Mouse (Mus musculus) ovary, postnatal 36 days (tissue): ENCODE data around the gene Smarca2.
A peak's percentile ranks its signal among the peaks of the same experiment; 100 is the strongest.
"Not testable (repeated sequence)": the region's sequence is repeated elsewhere in the genome, so short reads cannot be mapped to it uniquely, and the experiment has no call there.

Experiments used
- DNase-seq: peaks from one replicate; pipeline ENCODE4 v3.0.0; 2022; ENCODE audit warnings: low spot score, mixed read lengths

Gene Smarca2

DNA sequence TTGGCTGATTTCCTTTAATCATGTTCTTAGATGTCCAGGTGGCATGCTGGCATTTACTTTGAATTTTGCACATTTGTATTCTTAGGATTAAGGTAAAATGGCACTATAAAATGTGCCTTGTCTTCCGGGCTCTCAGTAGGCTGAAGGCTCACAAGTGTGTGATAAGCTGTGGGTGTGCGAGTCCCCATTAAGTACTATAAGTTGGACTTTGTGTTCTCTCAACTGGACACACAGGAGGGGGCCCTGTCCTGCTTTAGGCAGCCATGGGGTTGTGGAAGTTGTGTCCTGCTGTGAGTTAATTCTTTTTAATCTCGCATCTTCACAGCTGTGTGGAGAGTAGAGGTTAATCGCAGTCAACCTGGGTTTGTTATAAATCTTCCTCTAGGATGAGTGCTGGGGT is 85.7 kb downstream of the Smarca2 start:
- DNase-seq: no peak

DNA sequence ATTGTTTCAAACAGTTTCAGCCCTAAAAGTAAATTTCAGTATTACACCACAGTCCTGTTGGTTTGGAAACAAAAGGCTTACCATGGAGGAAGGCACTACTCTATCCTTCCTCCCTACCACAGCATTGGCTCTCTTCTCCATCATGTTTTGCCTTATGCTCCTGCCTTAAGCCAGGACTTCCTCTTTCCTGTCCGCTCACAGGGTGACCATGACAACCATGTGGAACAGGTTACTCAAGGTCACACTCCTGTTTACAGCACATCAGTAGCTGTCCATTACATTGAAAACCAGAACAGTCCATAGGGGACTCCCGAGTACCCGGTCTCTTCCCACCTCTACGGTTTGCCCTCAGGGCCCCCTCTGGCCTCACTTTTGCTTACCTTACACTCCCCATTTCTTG is 92.3 kb downstream of the Smarca2 start:
- no peak for DNase-seq

DNA sequence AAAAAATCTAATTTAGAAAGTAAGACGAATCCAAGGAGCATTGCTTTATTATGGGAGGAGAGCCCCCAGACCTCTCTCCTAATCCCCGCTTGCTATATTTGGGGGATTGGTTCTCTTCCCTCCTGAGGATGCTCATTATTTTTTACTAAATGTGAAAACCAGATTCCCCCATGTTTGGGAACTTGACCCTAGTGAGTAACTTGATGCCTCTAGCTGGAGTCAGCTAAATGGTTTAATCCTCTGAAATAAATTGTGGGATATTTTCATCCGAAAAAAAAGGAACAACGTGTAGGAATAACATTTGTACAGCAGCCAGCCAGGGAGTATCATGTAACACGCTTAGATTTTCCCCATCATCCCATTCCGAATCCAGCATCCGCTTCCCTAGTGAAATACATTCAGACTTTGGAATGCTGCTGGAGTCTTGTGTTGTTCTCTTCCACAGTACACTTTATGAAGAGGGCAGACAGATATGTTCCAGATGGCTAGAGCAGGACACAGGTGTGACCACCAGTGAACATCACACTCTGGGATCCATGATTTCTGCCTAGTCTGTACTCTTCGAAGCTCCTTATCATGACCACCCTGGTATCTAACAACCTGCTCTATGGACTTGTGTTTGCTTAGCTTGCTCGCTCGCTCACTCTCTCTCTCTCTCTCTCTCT is 99.8 kb downstream of the Smarca2 start:
- no peak for DNase-seq

GRCm38 (mm10) chr19:26706910-26707309 is 102.1 kb downstream of the Smarca2 start:
- DNase-seq: peak; percentile 19

DNA sequence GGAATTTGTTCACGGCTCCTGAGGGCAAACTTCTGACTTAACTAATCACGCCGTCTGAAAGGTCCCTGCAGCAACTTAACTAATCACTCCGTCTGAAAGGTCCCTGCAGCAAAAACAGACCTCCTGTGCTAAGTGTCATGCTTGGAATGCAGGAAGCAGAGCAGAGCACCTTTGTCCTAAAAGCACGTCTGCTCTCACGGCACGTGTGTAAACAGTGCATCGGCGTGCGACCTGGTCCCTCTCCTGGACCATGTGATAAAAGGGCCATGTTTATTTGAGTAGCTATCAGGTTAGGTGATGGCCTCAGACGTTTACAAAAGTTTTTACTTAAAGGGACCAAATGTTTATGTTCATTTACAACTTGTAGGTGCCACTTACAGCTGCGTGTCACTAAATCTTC is 104.2 kb downstream of the Smarca2 start:
- DNase-seq: no peak

DNA sequence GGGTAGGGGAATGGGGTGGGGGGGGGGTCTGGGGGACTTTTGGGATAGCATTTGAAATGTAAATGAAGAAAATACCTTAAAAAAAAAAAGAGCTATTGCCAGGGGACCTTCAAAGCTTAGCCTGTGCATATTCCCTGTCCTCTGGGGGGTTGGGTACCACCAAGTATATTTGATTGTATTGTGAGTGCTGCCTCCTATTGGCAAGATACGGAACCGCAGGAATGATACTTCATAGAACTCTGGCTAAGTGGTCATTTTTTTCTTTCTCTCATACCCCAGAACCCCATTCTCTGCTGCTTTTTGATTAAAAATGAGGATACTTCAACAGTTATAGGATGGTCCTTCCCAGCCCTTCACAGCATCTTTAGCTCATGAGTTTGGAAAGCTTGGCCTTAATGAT is 106.4 kb downstream of the Smarca2 start:
- no peak for DNase-seq

- DNase-seq: peak; percentile 15
These were observed 111.4 kb downstream of the Smarca2 start for GRCm38 (mm10) chr19:26716217-26716616.

DNA sequence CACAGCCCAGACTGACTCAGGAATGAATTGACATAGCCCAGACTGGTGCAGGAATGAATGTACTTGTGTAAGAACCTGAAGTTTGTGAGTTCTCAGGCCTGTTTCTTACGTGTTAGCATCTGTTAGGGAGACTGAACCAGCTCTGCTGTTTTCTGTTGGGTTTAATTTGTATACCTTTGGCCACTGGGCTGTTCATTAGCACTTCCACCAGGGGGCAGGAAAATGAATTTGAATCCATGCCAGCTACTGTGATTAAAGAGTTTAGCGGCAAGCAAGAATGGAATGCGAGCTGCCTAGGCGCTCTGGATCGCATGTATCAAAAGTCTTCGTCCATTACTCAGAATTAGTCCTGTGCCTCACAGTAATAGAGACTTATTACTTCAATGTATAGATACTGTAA is 113.4 kb downstream of the Smarca2 start:
- peak; percentile 41 for DNase-seq

DNA sequence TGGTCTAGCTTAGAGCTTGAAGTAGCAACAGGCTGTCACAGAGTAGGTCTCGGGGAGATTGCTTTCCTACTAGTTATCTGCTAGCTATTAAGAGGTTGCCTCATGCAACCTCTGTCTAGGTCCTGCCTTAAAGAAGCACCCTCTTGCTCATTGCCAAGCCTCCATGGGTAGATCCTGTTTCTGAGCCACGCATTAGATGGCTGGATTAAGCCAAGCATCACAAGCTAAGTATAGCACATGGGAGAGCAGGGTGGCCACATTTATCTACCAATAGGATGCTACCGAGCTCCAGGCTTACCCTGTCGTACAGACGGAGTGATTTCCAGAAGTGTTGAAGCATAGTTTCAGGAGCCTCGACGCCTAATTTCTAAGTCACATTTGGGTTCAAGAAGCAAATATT is 114.3 kb downstream of the Smarca2 start:
- no peak for DNase-seq

GRCm38 (mm10) chr19:26721741-26722140 is 116.9 kb downstream of the Smarca2 start:
- DNase-seq: no peak

- DNase-seq: no peak
These were observed 119.0 kb downstream of the Smarca2 start for GRCm38 (mm10) chr19:26723899-26724298.

- no peak for DNase-seq
These were observed 119.8 kb downstream of the Smarca2 start for GRCm38 (mm10) chr19:26724626-26725025.

DNA sequence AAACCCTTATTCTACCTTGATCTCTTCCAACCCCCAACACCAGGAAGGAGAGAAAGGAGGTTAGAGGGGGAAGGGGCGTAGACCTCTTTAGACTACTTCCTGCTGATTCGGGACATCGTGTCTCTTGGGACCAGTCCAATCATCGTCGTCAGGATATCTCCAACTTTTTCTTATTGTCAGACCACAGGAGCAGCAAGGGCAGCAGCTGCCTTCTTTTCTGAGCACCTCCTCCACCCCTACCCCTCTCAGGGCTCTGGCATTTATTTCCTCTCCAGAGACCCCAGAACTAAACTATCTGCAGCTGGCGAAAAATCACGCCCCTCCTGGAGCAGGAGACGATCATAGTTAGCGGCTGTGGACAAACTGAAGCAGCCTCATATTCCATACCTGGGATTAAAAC is 122.9 kb downstream of the Smarca2 start:
- no peak for DNase-seq

DNA sequence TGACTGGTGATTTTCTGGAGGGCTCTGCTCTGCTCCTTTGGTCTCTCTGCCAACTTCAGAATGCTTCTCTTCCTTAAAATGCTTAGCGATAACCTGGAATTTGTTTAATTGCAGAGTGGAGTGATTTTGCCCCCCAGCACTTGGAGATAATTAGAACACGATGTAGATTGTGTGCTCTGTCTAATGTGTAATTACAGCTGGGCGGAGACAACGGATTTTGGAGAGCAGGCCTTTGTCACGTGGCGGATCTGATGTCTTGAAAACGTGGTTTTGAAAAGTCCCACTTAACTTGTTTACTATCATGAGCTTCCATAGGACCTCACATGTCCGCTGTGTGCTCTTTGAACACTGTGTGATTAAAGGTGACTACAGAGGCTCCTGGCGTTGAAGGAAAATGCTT is 125.6 kb downstream of the Smarca2 start:
- DNase-seq: no peak

GRCm38 (mm10) chr19:26731121-26731520 is 126.3 kb downstream of the Smarca2 start:
- DNase-seq: no peak

DNA sequence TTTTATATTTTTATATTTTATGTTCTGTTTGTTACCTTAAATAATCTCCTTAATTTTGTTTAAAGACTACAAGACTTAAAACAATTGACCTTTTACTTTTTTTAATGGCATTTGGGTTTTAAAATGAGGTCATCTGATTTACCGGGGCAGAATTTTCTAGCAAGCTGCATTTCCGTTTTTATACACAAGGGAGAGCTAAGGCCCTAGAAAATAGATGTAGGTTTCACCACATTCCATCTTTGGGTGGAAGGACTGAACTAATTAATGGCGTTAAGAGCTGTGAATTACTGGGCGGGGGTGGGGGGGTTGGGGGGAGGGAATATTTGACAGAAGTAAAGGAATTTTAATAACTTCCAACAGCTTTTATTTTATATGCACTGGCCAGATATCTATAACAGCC is 127.0 kb downstream of the Smarca2 start:
- DNase-seq: no peak

DNA sequence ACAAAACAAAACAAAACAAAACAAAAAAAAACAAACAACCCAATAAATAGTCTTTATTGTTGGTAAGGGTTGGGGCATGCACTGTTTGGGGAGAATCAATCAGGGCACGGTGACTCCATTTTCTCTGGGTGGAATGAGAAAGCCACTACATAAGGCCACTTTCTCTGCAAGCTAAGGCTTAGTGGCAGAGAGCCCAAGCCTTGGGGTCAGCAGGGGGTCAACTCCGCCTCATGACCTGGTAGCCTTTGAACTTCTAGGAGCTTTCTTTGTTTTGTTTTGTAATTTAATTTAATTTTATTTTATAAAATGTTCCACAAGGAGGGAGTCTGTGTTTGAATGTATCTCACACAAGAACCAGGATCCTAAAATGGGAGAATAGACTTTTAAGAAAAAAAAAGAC is 128.2 kb downstream of the Smarca2 start:
- DNase-seq: no peak

DNA sequence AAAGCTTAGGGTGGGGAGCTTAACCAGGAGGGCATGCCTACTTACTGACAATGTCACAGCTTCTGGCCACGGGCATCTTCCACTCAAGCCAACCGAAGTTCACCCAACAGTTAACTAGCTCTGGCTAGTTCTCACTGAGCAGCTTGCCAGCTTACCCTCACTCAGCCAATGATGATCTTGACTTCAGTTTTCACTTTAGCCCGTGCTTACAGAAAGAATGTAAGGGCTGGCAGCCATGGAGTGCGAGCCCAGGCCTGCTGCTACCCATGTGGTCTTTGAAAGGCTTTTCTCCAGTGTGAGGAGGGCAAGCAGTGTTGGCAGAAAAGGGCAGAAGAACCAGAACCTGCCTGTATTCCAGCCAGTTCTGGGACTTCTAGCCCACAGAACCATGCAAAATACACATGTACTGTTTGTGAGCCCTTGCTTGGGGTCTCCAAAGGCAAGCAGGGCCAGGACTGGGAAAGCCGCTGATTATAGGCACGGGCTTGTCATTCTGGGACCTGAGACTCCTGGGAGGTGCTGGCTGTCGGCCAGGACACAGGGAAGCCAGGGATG is 128.8 kb downstream of the Smarca2 start:
- DNase-seq: no peak

GRCm38 (mm10) chr19:26734704-26735109 is 129.9 kb downstream of the Smarca2 start:
- DNase-seq: no peak

GRCm38 (mm10) chr19:26745021-26745420 is 140.2 kb downstream of the Smarca2 start:
- not testable (repeated sequence) for DNase-seq

DNA sequence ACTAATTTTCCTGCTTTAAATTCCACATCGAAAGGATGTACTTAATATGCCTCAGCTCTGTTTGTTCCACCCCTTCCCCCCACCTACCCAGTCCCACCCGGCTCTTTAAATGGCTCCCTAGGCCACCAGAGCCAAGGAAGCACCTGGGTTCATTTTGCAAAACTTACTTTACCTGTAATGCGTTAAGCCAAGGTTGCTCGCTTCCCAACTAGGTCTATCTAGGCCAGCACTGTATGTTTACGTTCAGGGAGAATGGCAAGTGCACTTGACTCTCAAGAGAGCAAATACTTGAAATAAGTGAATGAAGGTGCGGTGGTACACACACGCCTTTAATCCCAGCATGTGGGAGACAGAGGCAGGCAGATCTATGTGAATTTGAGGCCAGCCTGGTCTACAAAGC is 140.7 kb downstream of the Smarca2 start:
- no peak for DNase-seq

DNA sequence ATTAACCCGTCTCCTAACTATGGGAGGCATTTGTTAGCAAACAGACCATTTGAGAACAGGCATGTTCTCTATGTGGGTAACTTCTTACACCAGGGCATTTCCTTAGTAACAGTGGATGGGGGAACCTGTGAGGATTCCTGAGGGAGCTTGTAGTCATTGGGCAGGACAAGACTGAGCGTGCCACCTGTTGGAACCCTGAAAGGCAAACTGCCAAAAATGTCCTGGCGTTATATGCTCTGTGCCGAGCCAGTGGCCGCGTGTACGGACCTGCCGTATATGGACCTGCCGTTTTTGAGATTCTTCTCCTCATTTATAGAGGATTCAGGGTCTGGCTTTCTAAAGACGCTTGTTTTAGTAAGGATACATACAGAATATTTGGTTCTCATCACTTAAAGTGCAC is 141.4 kb downstream of the Smarca2 start:
- DNase-seq: no peak

GRCm38 (mm10) chr19:26746709-26747467 is 142.0 kb downstream of the Smarca2 start:
- DNase-seq: no peak
